Mouse (Mus musculus): ENCODE measurements at regions not wholly inside any gene's neighbourhood (a gene's known extent, or its start where the extent isn't known, plus 50 kb on each side); places are given as distances from the start of the nearest gene placed in this dataset.

GRCm38 (mm10) chr15:59262380-59262779 lies 373.3 kb downstream of the Gm49356 start:
- no peak overlapping the region for H3K27ac ChIP-seq
- H3K4me3 ChIP-seq = no peak overlapping the region
- H3K27me3 ChIP-seq = no peaks in the 10 kb centered on the region
- no peaks in the 10 kb centered on the region for H3K36me3 ChIP-seq
- 82% methylated on average over 2 of the region's 2 CpGs for WGBS
- ATAC-seq (ENCODE audit: insufficient number of reproducible peaks, insufficient read depth, low FRiP score, low TSS enrichment, low read depth) = no peak
- H3K9ac ChIP-seq = no peak overlapping the region
- no peaks in the 10 kb centered on the region for H3K9me3 ChIP-seq
- H3K4me2 ChIP-seq = no peak overlapping the region
- H3K4me1 ChIP-seq = peaks cover 7% of the 10 kb centered on the region; the same call in 1 of the 2 replicates

- Histone ChIP-seq H3K36me3 (no peaks in the 10 kb centered on the region), H3K4me1 (peaks cover 7% of the 10 kb centered on the region; the same call in 1 of the 2 replicates), H3K4me3 (no peak overlapping the region), H3K9ac (no peak overlapping the region), H3K27me3 (no peaks in the 10 kb centered on the region), H3K4me2 (no peak overlapping the region), H3K27ac (no peak overlapping the region), H3K9me3 (no peaks in the 10 kb centered on the region)
- 59% methylated on average over 13 of the region's 13 CpGs for WGBS
- no peak for ATAC-seq (ENCODE audit: insufficient number of reproducible peaks, insufficient read depth, low FRiP score, low TSS enrichment, low read depth)
Observed at GRCm38 (mm10) chr15:59263433-59264328, 374.6 kb downstream of the Gm49356 start.

Measured in embryonic facial prominence, embryonic 13.5 days (tissue).